Comparison of ENCODE assay signal across 22 mouse cellular contexts in the genomic region with DNA sequence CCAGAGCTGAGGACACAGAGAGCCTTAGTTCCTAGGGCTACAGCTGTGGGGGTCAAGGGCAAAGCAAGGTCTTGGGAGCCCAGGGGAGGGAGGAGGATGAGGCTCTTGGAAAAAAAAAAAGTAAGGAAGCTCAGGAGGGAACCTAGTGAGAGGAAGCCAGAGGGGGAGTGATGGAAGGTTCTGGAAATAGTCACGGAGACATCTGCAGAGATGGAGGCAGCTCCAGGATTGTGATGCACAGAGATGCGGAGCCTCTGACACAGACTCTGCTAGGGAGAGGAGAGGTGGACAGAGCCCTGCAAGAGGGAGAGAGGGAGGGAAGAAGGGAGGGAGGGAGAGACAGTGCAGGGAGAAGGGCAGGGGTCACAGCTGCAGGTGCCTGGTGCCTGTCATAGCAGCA. TPM values are rescaled to one million over a fixed set of nuclear protein-coding genes. Genes with fewer than 3 reads are reported as not detected.
"Had no signal": no experiment of that assay in that cellular context is flagged by ENCODE, and none has a peak within 500 bp of the region (broad histone marks: within the 10 kb centered on the region; RNA-seq: fewer than 3 reads in every experiment).

No protein-coding gene starts in this region.

- H3K27ac ChIP-seq: midbrain, embryonic 12.5 days; neural tube, embryonic 13.5 days; neural tube, embryonic 15.5 days; stomach, embryonic 15.5 days; stomach, postnatal 0 days had no signal

- H3K36me3 ChIP-seq: stomach, embryonic 15.5 days had no signal

- H3K9me3 ChIP-seq: midbrain, embryonic 10.5 days; midbrain, embryonic 12.5 days; neural tube, embryonic 13.5 days; neural tube, embryonic 15.5 days; stomach, embryonic 15.5 days had no signal

- H3K4me1 ChIP-seq: stomach, embryonic 15.5 days had no signal

- DNase-seq: lung, adult 18-20 months; lung, embryonic 14.5 days; lung, postnatal 10 days; lung, postnatal 4 days; midbrain, embryonic 14.5 days; right cerebral cortex, postnatal 14 days; thymus, adult 2 months; thymus, postnatal 25 days; thymus, postnatal 4 days had no signal

- H3K4me3 ChIP-seq: midbrain, embryonic 10.5 days; midbrain, embryonic 12.5 days; myocyte; neural tube, embryonic 13.5 days; neural tube, embryonic 15.5 days; stomach, embryonic 15.5 days had no signal

- H3K27me3 ChIP-seq: midbrain, embryonic 12.5 days; neural tube, embryonic 13.5 days; neural tube, embryonic 15.5 days had no signal

- ATAC-seq: midbrain, embryonic 16.5 days had no signal

RNA-seq across cellular contexts. Expression of gene Slc22a12, which starts 32.3 kb away (rescaled TPM):
- total RNA-seq: megakaryocyte-erythroid progenitor cell, adult 5-6 weeks had no signal
- polyA plus RNA-seq: liver, embryonic 16.5 days; lung, embryonic 14.5 days; lung, embryonic 16.5 days; midbrain, embryonic 10.5 days; midbrain, embryonic 12.5 days; midbrain, embryonic 14.5 days; myocyte; neural tube, embryonic 11.5 days; neural tube, embryonic 13.5 days; stomach, embryonic 15.5 days; stomach, postnatal 0 days; urinary bladder, adult 2 months had no signal
